In the genomic region with DNA sequence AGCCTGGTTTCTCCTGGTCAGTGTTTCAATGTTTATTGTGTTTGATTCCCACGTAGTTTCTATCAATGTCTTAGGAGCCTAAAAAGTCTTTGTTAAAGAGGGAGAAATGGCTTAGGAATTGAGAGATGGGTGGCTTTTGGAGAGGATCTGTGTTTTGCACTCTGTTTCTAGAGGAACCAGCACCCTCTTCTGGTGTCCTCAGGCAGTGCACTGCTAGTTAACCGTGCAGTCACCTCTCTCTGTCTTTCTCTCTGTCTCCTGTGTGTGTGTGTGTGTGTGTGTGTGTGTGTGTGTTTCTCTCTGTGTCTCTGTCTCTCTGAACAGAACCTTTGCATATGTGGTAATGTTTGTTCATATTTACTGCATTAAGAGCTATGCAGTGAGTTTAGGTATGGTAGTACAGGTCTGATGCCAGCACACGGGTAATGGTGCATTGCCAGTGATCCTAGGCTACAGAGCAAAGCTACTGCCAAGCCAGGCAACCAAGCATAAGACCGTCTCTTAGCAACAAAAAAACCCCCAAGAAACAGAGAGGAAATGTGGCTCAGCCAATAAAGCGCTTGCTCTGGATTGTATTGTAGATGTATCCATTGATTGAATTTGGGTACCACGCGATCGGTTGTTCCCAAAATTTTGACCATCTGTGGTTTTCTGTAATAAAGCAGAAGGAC, we compare ENCODE assay signal across 8 mouse cellular contexts.
A peak's percentile ranks its signal among the peaks of the same experiment; 100 is the strongest.
DNase-seq lines count a peak whose midpoint lies in the region; ATAC-seq and TF ChIP-seq lines count a peak whose summit lies in the region.

No protein-coding gene starts in this region.

- H3K27me3 ChIP-seq in liver, adult 2 months (ENCODE audit: control insufficient read depth, insufficient read depth, low read length): no peaks in the 10 kb centered on the region

- ATAC-seq in neutrophil, adult 5-6 weeks (ENCODE audit: extremely low read depth, insufficient number of reproducible peaks, low FRiP score, poor library complexity, severe bottlenecking): 0 out of 2 replicates have a peak, but pooled peaks have one; percentile 24
- no peak for ATAC-seq in erythroblast, adult 5-6 weeks (replicated peaks; ENCODE audit: low FRiP score, poor library complexity, severe bottlenecking)

- TF ChIP-seq POLR2A in liver, adult 2 months (IDR thresholded peaks at IDR 0.05; ENCODE audit: extremely low read depth, insufficient read depth, low read length): no peak

- 87% methylated on average over 8 of the region's 8 CpGs for WGBS in liver, adult 2 months

- DNase-seq in adrenal gland, adult 2 months: peak; percentile 24
- DNase-seq in adrenal gland, postnatal 4 days (ENCODE audit: low spot score in 2 of 2): no peak
- DNase-seq in liver, adult 2 months (ENCODE audit: extremely low read depth, low read depth, low spot score): no peak
- no peak for DNase-seq in liver
- DNase-seq in embryo, embryonic 11 days: peak; percentile 51
- peak; percentile 41 to 83 for DNase-seq in layer of hippocampus, adult 18-20 months (ENCODE audit: low spot score in 2 of 2)

- no peak overlapping the region for H3K4me3 ChIP-seq in liver, adult 2 months (ENCODE audit: insufficient read depth, low read depth, low read length)

- H3K79me2 ChIP-seq in liver, adult 2 months (ENCODE audit: control insufficient read depth, insufficient read depth, low read length): no peaks in the 10 kb centered on the region

- no peak overlapping the region for H3K27ac ChIP-seq in liver, adult 2 months (replicated peaks; ENCODE audit: insufficient read depth, low read depth, low read length)

- H3K36me3 ChIP-seq in liver, adult 2 months (ENCODE audit: control insufficient read depth, insufficient read depth, low read length): peaks cover 48% of the 10 kb centered on the region

- peak; percentile 56 for TF ChIP-seq CTCF in liver, adult 2 months (IDR thresholded peaks at IDR 0.05; ENCODE audit: low read depth, low read length)

- no peaks in the 10 kb centered on the region for H3K4me1 ChIP-seq in liver, adult 2 months (ENCODE audit: control insufficient read depth, insufficient read depth, low read length)

- H3K9ac ChIP-seq in liver, adult 2 months (ENCODE audit: low read depth, low read length): no peak overlapping the region

Comparison
In these comparisons a context has a peak if more than half of its experiments do, and no peak if none do; other contexts are left out.
1. DNase-seq: peak in adrenal gland, adult 2 months (single experiment), embryo, embryonic 11 days (single experiment) and layer of hippocampus, adult 18-20 months (2 of 2); none in adrenal gland, postnatal 4 days (0 of 2), liver, adult 2 months (single experiment) and liver (single experiment).